In genomic region chr2:72478176-72478575, GRCm38 (mm10) we compare ENCODE assay signal across 9 mouse cellular contexts. TPM values are rescaled to one million over a fixed set of nuclear protein-coding genes. Genes with fewer than 3 reads are reported as not detected.
DNase-seq lines count a peak whose midpoint lies in the region; ATAC-seq and TF ChIP-seq lines count a peak whose summit lies in the region.
"Had no signal": no experiment of that assay in that cellular context is flagged by ENCODE, and none has a peak within 500 bp of the region (broad histone marks: within the 10 kb centered on the region; RNA-seq: fewer than 3 reads in every experiment).

No protein-coding gene starts in this region.

- H3K4me1 ChIP-seq in heart, embryonic 14.5 days (ENCODE audit: control insufficient read depth in 2 of 2, insufficient read depth in 2 of 2, low read length in 2 of 2): peaks cover 16 to 36% of the 10 kb centered on the region in 2 experiments
- H3K4me1 ChIP-seq in bone marrow macrophage, adult 2 months (ENCODE audit: control insufficient read depth, insufficient read depth, low read length): peaks cover 27% of the 10 kb centered on the region
- H3K4me1 ChIP-seq in hindbrain, embryonic 16.5 days (ENCODE audit: control insufficient read depth, insufficient read depth, low read depth, low read length): peaks cover 11% of the 10 kb centered on the region
- H3K4me1 ChIP-seq in midbrain, embryonic 14.5 days (ENCODE audit: control insufficient read depth, insufficient read depth, low read length): peaks cover 5% of the 10 kb centered on the region; the same call in 1 of the 2 replicates
- 0 out of 2 replicates have a peak, but pooled peaks cover 3% of the 10 kb centered on the region for H3K4me1 ChIP-seq in cerebellum, adult 2 months (ENCODE audit: control insufficient read depth, insufficient read depth, low read length)

- peak overlapping the region; percentile 90 for H3K4me2 ChIP-seq in heart, embryonic 14.5 days (ENCODE audit: low read length)
- peak overlapping the region; percentile 91 for H3K4me2 ChIP-seq in hindbrain, embryonic 16.5 days (ENCODE audit: low read length)
- H3K4me2 ChIP-seq in midbrain, embryonic 14.5 days (ENCODE audit: low read length): peak overlapping the region; percentile 94; the same call in 1 of the 2 replicates

- intact Hi-C loops in heart, postnatal 36 days (cut with DNase I): no loop called here
- intact Hi-C loops in gastrocnemius, postnatal 14 days (cut with DNase I; ENCODE audit: low total_unique reads): no loop called here

- no peak for TF ChIP-seq POLR2A in bone marrow macrophage, adult 2 months (IDR thresholded peaks at IDR 0.05; ENCODE audit: borderline replicate concordance, low read depth, low read length)
- no peak for TF ChIP-seq POLR2A in cerebellum, adult 2 months (IDR thresholded peaks at IDR 0.05; ENCODE audit: borderline replicate concordance, insufficient read depth, low read length)

- H3K27me3 ChIP-seq in heart, embryonic 14.5 days (ENCODE audit: control insufficient read depth, insufficient read depth, low read length): no peaks in the 10 kb centered on the region
- peaks cover 5% of the 10 kb centered on the region for H3K27me3 ChIP-seq in hindbrain, embryonic 16.5 days (replicated peaks; ENCODE audit: control insufficient read depth, insufficient read depth, low read length)
- peaks cover 12% of the 10 kb centered on the region for H3K27me3 ChIP-seq in midbrain, embryonic 14.5 days (ENCODE audit: control insufficient read depth, insufficient read depth, low read length)
- no peaks in the 10 kb centered on the region; the same call in 1 of the 2 replicates for H3K27me3 ChIP-seq in cerebellum, adult 2 months (ENCODE audit: control insufficient read depth, insufficient read depth, low read length)

- WGBS in heart, embryonic 14.5 days: 85% methylated on average over 4 of the region's 4 CpGs
- WGBS in hindbrain, embryonic 16.5 days: 64% methylated on average over 4 of the region's 4 CpGs
- WGBS in midbrain, embryonic 14.5 days: 89% methylated on average over 4 of the region's 4 CpGs
- WGBS in cerebellum, adult 2 months: 46% methylated on average over 4 of the region's 4 CpGs

- no peak overlapping the region for H3K9ac ChIP-seq in heart, embryonic 14.5 days (ENCODE audit: low read length)
- H3K9ac ChIP-seq in hindbrain, embryonic 16.5 days (ENCODE audit: low read depth, low read length): no peak overlapping the region
- H3K9ac ChIP-seq in midbrain, embryonic 14.5 days (replicated peaks; ENCODE audit: low read length): no peak overlapping the region

- no peaks in the 10 kb centered on the region for H3K9me3 ChIP-seq in heart, embryonic 14.5 days (ENCODE audit: control insufficient read depth, low read length)
- H3K9me3 ChIP-seq in hindbrain, embryonic 16.5 days (ENCODE audit: control insufficient read depth, low read length): no peaks in the 10 kb centered on the region
- no peaks in the 10 kb centered on the region for H3K9me3 ChIP-seq in midbrain, embryonic 14.5 days (ENCODE audit: control insufficient read depth, low read length)

- no peak for ATAC-seq in heart, embryonic 14.5 days (ENCODE audit: insufficient number of reproducible peaks, insufficient read depth, low FRiP score, low read depth)
- ATAC-seq in hindbrain, embryonic 16.5 days: no peak
- no peak for ATAC-seq in midbrain, embryonic 14.5 days (ENCODE audit: low FRiP score, low TSS enrichment)

- peaks cover 43% of the 10 kb centered on the region for H3K36me3 ChIP-seq in heart, embryonic 14.5 days (ENCODE audit: control insufficient read depth, insufficient read depth, low read length)
- H3K36me3 ChIP-seq in hindbrain, embryonic 16.5 days (ENCODE audit: control insufficient read depth, insufficient read depth, low read length): no peaks in the 10 kb centered on the region
- peaks cover 8% of the 10 kb centered on the region; the same call in 1 of the 2 replicates for H3K36me3 ChIP-seq in midbrain, embryonic 14.5 days (ENCODE audit: control insufficient read depth, insufficient read depth, low read length)

- DNase-seq in heart, postnatal 36 days: no peak
- no peak for DNase-seq in midbrain, embryonic 14.5 days
- no peak for DNase-seq in cerebellum, adult 2 months
- DNase-seq in gastrocnemius, postnatal 14 days: no peak
- no peak for DNase-seq in layer of hippocampus, postnatal 36 days
- DNase-seq: retina, postnatal 1 day had no signal

- 0 out of 4 replicates have a peak overlapping the region, but pooled peaks of 1 of the 2 experiments have one; percentile 89 for H3K4me3 ChIP-seq in heart, embryonic 14.5 days (ENCODE audit: control insufficient read depth in 1 of 2, insufficient read depth in 1 of 2, low read depth in 1 of 2, low read length in 2 of 2)
- H3K4me3 ChIP-seq in bone marrow macrophage, adult 2 months (ENCODE audit: insufficient read depth, low read length): 0 out of 2 replicates have a peak overlapping the region, but pooled peaks have one; percentile 98
- no peak overlapping the region for H3K4me3 ChIP-seq in hindbrain, embryonic 16.5 days (ENCODE audit: low read length)
- H3K4me3 ChIP-seq in midbrain, embryonic 14.5 days (replicated peaks; ENCODE audit: low read depth, low read length): no peak overlapping the region
- H3K4me3 ChIP-seq in cerebellum, adult 2 months (replicated peaks; ENCODE audit: insufficient read depth, low read depth, low read length): no peak overlapping the region

- TF ChIP-seq CTCF in bone marrow macrophage, adult 2 months (IDR thresholded peaks at IDR 0.05; ENCODE audit: low read depth, low read length): no peak
- TF ChIP-seq CTCF in cerebellum, adult 2 months (IDR thresholded peaks at IDR 0.05; ENCODE audit: borderline replicate concordance, insufficient read depth, low read depth, low read length): no peak

- no peak overlapping the region for H3K27ac ChIP-seq in heart, embryonic 14.5 days (replicated peaks in 1 of 2; ENCODE audit: control insufficient read depth in 1 of 2, insufficient read depth in 1 of 2, low read depth in 2 of 2, low read length in 2 of 2)
- no peak overlapping the region for H3K27ac ChIP-seq in bone marrow macrophage, adult 2 months (ENCODE audit: insufficient read depth, low read depth, low read length)
- no peak overlapping the region for H3K27ac ChIP-seq in hindbrain, embryonic 16.5 days (ENCODE audit: low read depth, low read length)
- H3K27ac ChIP-seq in midbrain, embryonic 14.5 days (replicated peaks; ENCODE audit: low read depth, low read length): no peak overlapping the region
- H3K27ac ChIP-seq in cerebellum, adult 2 months (ENCODE audit: insufficient read depth, low read length): no peak overlapping the region

RNA-seq across cellular contexts. Expression of gene Cdca7, which starts 2.2 kb away (rescaled TPM):
- 34.3 and 38.0 TPM in 2 replicates for polyA plus RNA-seq in heart, embryonic 14.5 days (2014; fragmentation: Nextera tagmentation; extraction: Ambion mirVana)
- total RNA-seq in heart, postnatal 36 days (2021): 1 to 10 TPM; 1.9 to 2.0 TPM
- 3.7 and 6.3 TPM in 2 replicates for polyA plus RNA-seq in bone marrow macrophage, adult 2 months (2012; ENCODE audit: insufficient read depth, insufficient read length, missing spikeins)
- polyA plus RNA-seq in hindbrain, embryonic 16.5 days (2015; fragmentation: Nextera tagmentation; extraction: Ambion mirVana): 17.3 and 22.1 TPM in 2 replicates
- polyA plus RNA-seq in midbrain, embryonic 14.5 days (2014; fragmentation: Nextera tagmentation; extraction: Ambion mirVana): 11.9 and 26.7 TPM in 2 replicates
- polyA plus RNA-seq in cerebellum, adult 2 months (2012; rRNA removed): 2.0 TPM in 2 replicates
- 1 to 10 TPM; 1.0 to 2.4 TPM for total RNA-seq in gastrocnemius, postnatal 14 days (2021)
- 1 to 10 TPM; 6.3 to 6.7 TPM for total RNA-seq in layer of hippocampus, postnatal 36 days (2021)
